Mouse (Mus musculus) CH12.LX (cell line): ENCODE results near the gene Col23a1. TPM values are rescaled to one million over a fixed set of nuclear protein-coding genes. Genes with fewer than 3 reads are reported as not detected.

Experiments
- DNase-seq: peaks from one replicate; pipeline ENCODE4 v3.0.0-alpha.2; 2013; ENCODE audit errors: extremely low read depth
- H3K27ac ChIP-seq: 2 replicates; pipeline ENCODE4 v1.5.1; 2012; ENCODE audit warnings: low read depth, mild to moderate bottlenecking, control low read depth, moderate library complexity; ENCODE audit not compliant: insufficient read depth
- H3K27me3 ChIP-seq: replicated peaks from 2 replicates; pipeline ENCODE3; 2012; ENCODE audit warnings: inconsistent platforms
- H3K36me3 ChIP-seq, 2 experiments: replicated peaks in 1 of 2; 2 replicates each; pipeline versions ENCODE3 to v1.6.1; 2012; ENCODE audit warnings: inconsistent platforms in 1 of 2, low read length in 1 of 2, mild to moderate bottlenecking in 1 of 2, mixed read lengths in 1 of 2, moderate library complexity in 1 of 2; ENCODE audit not compliant: control insufficient read depth in 1 of 2, insufficient read depth in 1 of 2
- H3K4me1 ChIP-seq, 2 experiments: 2 replicates each; pipeline ENCODE4 v1.6.1; 2012; ENCODE audit warnings: inconsistent platforms in 1 of 2, moderate library complexity in 1 of 2; ENCODE audit not compliant: insufficient read depth in 2 of 2, control insufficient read depth in 1 of 2
- H3K4me2 ChIP-seq: 2 replicates; pipeline ENCODE4 v1.6.1; 2012; ENCODE audit warnings: low read depth, mild to moderate bottlenecking, control low read depth; ENCODE audit not compliant: poor library complexity, insufficient read depth, severe bottlenecking
- H3K4me3 ChIP-seq, 3 experiments: fragments of 150-350 bp in 1 of 3; sonication (generic) in 1 of 3; replicated peaks in 1 of 3; 2 replicates each; pipeline versions ENCODE3 to v1.5.1; 2011 to 2012; ENCODE audit warnings: low read depth in 2 of 3, low read length in 2 of 3, mild to moderate bottlenecking in 2 of 3, moderate library complexity in 2 of 3, control low read depth in 1 of 3, improper control_type of control experiment in 1 of 3, inconsistent platforms in 1 of 3, mixed read lengths in 1 of 3; ENCODE audit not compliant: poor library complexity in 1 of 3
- H3K79me2 ChIP-seq: replicated peaks from 2 replicates; pipeline ENCODE4 v1.6.1; 2012; ENCODE audit warnings: mild to moderate bottlenecking, moderate library complexity; ENCODE audit not compliant: control insufficient read depth, poor library complexity, insufficient read depth, severe bottlenecking; ENCODE audit errors: extremely low read depth
- H3K9ac ChIP-seq: 2 replicates; pipeline ENCODE4 v1.6.1; 2012; ENCODE audit warnings: low read depth, mild to moderate bottlenecking, control low read depth, moderate library complexity; ENCODE audit not compliant: insufficient read depth
- H3K9me3 ChIP-seq: replicated peaks from 2 replicates; pipeline ENCODE3; 2012; ENCODE audit warnings: low read length, inconsistent platforms, mixed read lengths
- CHD1 ChIP-seq: IDR thresholded peaks from 2 replicates; pipeline ENCODE4 v1.6.1; 2012; ENCODE audit warnings: low read depth, low read length, improper control_type of control experiment, inconsistent platforms
- CHD2 ChIP-seq: IDR thresholded peaks from 2 replicates; pipeline ENCODE4 v1.6.1; 2011; ENCODE audit warnings: low read length, improper control_type of control experiment
- CTCF ChIP-seq, 2 experiments: IDR thresholded peaks in 1 of 2; conservative IDR thresholded peaks in 1 of 2; 2 replicates each; pipeline ENCODE4 v1.5.1; 2011 to 2012; ENCODE audit warnings: low read depth in 2 of 2, low read length in 2 of 2, improper control_type of control experiment in 1 of 2, inconsistent platforms in 1 of 2, mild to moderate bottlenecking in 1 of 2, moderate library complexity in 1 of 2
- E2F4 ChIP-seq: IDR thresholded peaks from 2 replicates; pipeline ENCODE4 v1.6.1; 2011; ENCODE audit warnings: low read depth, low read length, improper control_type of control experiment; ENCODE audit not compliant: insufficient replicate concordance
- ETS1 ChIP-seq: conservative IDR thresholded peaks from 2 replicates; pipeline ENCODE4 v1.6.1; 2012; ENCODE audit warnings: low read depth, mild to moderate bottlenecking, inconsistent platforms, low read length, improper control_type of control experiment, moderate library complexity
- GABPA ChIP-seq: IDR thresholded peaks from 2 replicates; pipeline ENCODE4 v1.6.1; 2012; ENCODE audit warnings: low read depth, low read length, improper control_type of control experiment, inconsistent platforms; ENCODE audit not compliant: insufficient replicate concordance
- IRF4 ChIP-seq: IDR thresholded peaks from 2 replicates; pipeline ENCODE4 v1.6.1; 2014; ENCODE audit warnings: low read depth, mild to moderate bottlenecking, inconsistent platforms, low read length, improper control_type of control experiment
- JUN ChIP-seq: IDR thresholded peaks from 2 replicates; pipeline ENCODE4 v1.6.1; 2011; ENCODE audit warnings: low read depth, mild to moderate bottlenecking, low read length, improper control_type of control experiment, moderate library complexity; ENCODE audit not compliant: insufficient read depth
- JUND ChIP-seq: conservative IDR thresholded peaks from 2 replicates; pipeline ENCODE4 v1.6.1; 2011; ENCODE audit warnings: low read depth, low read length, improper control_type of control experiment
- MAX ChIP-seq: IDR thresholded peaks from 2 replicates; pipeline ENCODE4 v1.6.1; 2011; ENCODE audit warnings: low read length, improper control_type of control experiment
- MAZ ChIP-seq: IDR thresholded peaks from 2 replicates; pipeline ENCODE4 v1.6.1; 2012; ENCODE audit warnings: low read depth, mild to moderate bottlenecking, inconsistent platforms, low read length, improper control_type of control experiment, moderate library complexity
- MXI1 ChIP-seq: IDR thresholded peaks from 2 replicates; pipeline ENCODE4 v1.6.1; 2011; ENCODE audit warnings: mild to moderate bottlenecking, low read depth, low read length, improper control_type of control experiment
- NRF1 ChIP-seq: IDR thresholded peaks from 2 replicates; pipeline ENCODE4 v1.6.1; 2014; ENCODE audit warnings: low read depth, mild to moderate bottlenecking, inconsistent platforms, low read length, improper control_type of control experiment, moderate library complexity
- PAX5 ChIP-seq: IDR thresholded peaks from 2 replicates; pipeline ENCODE4 v1.6.1; 2012; ENCODE audit warnings: low read length, inconsistent platforms, mixed read lengths
- POLR2A ChIP-seq: IDR thresholded peaks from 2 replicates; pipeline ENCODE4 v1.6.1; 2011; ENCODE audit warnings: low read depth, mild to moderate bottlenecking, improper control_type of control experiment, low read length
- RAD21 ChIP-seq: IDR thresholded peaks from 2 replicates; pipeline ENCODE4 v1.6.1; 2011; ENCODE audit warnings: low read depth, mild to moderate bottlenecking, low read length, improper control_type of control experiment, moderate library complexity
- RCOR1 ChIP-seq: conservative IDR thresholded peaks from 2 replicates; pipeline ENCODE4 v1.6.1; 2012; ENCODE audit warnings: low read depth, mild to moderate bottlenecking, inconsistent platforms, low read length, improper control_type of control experiment
- SMC3 ChIP-seq: IDR thresholded peaks from 2 replicates; pipeline ENCODE4 v1.6.1; 2011; ENCODE audit warnings: low read depth, low read length, improper control_type of control experiment
- TBP ChIP-seq: conservative IDR thresholded peaks from 2 replicates; pipeline ENCODE4 v1.6.1; 2011; ENCODE audit warnings: low read depth, low read length, improper control_type of control experiment
- UBTF ChIP-seq: IDR thresholded peaks from 2 replicates; pipeline ENCODE4 v1.6.1; 2012; ENCODE audit warnings: low read depth, mild to moderate bottlenecking, inconsistent platforms, low read length, improper control_type of control experiment, moderate library complexity
- USF1 ChIP-seq: IDR thresholded peaks from 2 replicates; pipeline ENCODE4 v1.6.1; 2014; ENCODE audit warnings: low read depth, mild to moderate bottlenecking, inconsistent platforms, low read length, improper control_type of control experiment
- USF2 ChIP-seq: conservative IDR thresholded peaks from 2 replicates; pipeline ENCODE4 v1.6.1; 2011; ENCODE audit warnings: low read depth, low read length, improper control_type of control experiment
- ZC3H11A ChIP-seq: IDR thresholded peaks from 2 replicates; pipeline ENCODE4 v1.6.1; 2012; ENCODE audit warnings: low read depth, mild to moderate bottlenecking, inconsistent platforms, low read length, improper control_type of control experiment
- ZMIZ1 ChIP-seq: IDR thresholded peaks from 2 replicates; pipeline ENCODE4 v1.6.1; 2012; ENCODE audit warnings: low read depth, mild to moderate bottlenecking, inconsistent platforms, low read length, improper control_type of control experiment
- dilution Hi-C: fragments of 300-500 bp; cut with MboI; formaldehyde crosslinking; loops from 2 replicates; pipeline ENCODE4 v1.14.3; 2020; ENCODE audit warnings: low sequenced_read_pairs; ENCODE audit not compliant: extremely low pct_unique_long_range_greater_than_20kb, extremely low pct_ligation_motif_present
- in situ Hi-C: fragments of 300-500 bp; cut with MboI; formaldehyde crosslinking; loops from 3 replicates; pipeline ENCODE4 v1.14.3; 2019; ENCODE audit warnings: low sequenced_read_pairs, low pct_ligation_motif_present, low pct_unique_long_range_greater_than_20kb, mixed read lengths
- polyA plus RNA-seq: library from polyadenylated mRNA; unstranded; fragments of >175 nt; gene quantifications from 2 replicates; pipeline ENCODE4 v1.2.1, GENCODE M21; 2012; ENCODE audit warnings: low read depth; ENCODE audit not compliant: insufficient read length
- total RNA-seq, 2 experiments: library from RNA; depleted of rRNA; stranded (reverse); fragments of 300-350 nt in 1 of 2; fragments of >200 nt in 1 of 2; gene quantifications; 2 replicates each; pipeline ENCODE4 v1.2.3; 2012 to 2014

Gene Col23a1
- total and polyA plus RNA-seq, 3 experiments: 0.04 to 0.20 (median 0.08) TPM

DNA sequence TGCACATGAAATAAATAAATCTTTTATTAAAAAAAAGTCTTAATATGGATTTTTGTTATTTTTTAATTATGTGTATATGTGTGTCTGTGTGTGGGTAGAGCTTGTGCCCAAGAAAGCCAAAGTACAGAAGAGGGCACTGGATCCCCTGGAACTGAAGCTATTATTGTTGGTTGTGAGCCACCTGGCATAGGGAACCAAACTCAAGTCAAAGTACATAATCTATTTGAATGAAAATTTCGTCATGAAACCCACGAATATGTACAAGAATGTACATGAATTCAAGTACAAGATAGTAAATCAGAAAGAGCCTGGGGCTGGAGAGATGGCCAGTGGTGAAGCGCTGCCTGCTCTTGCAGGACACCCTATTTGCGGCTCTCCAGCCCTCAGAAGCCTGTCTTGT is 158.5 kb downstream of the Col23a1 start:
- Histone ChIP-seq H3K4me3 (no peak overlapping the region), H3K9ac (no peak overlapping the region), H3K27ac (no peak overlapping the region), H3K4me1 (no peaks in the 10 kb centered on the region), H3K9me3 (no peaks in the 10 kb centered on the region), H3K27me3 (peaks cover 77% of the 10 kb centered on the region), H3K79me2 (no peaks in the 10 kb centered on the region), H3K36me3 (no peaks in the 10 kb centered on the region), H3K4me2 (no peak overlapping the region)
- in situ Hi-C loops (no loop called here), dilution Hi-C loops (no loop called here)
- DNase-seq: no peak
- no peak for TF ChIP-seq JUND
- TF ChIP-seq USF1: no peak
- no peak for TF ChIP-seq JUN
- no peak for TF ChIP-seq CHD2
- no peak for TF ChIP-seq PAX5
- no peak for TF ChIP-seq TBP
- no peak for TF ChIP-seq IRF4
- no peak for TF ChIP-seq CHD1
- no peak for TF ChIP-seq MAX
- no peak for TF ChIP-seq USF2
- TF ChIP-seq ZC3H11A: no peak
- no peak for TF ChIP-seq RAD21

DNA sequence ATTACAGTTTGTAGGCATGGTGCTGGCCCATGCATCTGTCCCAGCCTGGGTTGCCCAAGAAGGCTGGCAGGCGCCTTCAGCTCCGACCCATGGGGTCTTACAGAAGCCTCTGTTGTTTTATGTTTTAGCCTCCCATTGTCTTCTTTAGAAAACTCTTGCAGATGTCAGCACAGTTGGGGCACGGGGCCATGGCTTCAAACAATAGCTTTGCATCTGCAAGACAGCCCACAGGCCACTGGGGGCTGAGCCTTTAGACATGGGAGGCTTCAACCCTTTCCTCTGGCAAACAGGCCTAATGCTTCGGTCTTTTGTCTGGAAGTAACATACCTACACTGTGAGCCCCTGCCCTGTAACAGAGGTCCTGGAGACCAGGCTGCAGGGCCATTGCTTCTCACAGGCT is 159.0 kb downstream of the Col23a1 start:
- Histone ChIP-seq H3K9ac (no peak overlapping the region), H3K9me3 (no peaks in the 10 kb centered on the region), H3K4me1 (no peaks in the 10 kb centered on the region), H3K4me2 (no peak overlapping the region), H3K79me2 (no peaks in the 10 kb centered on the region), H3K27me3 (peaks cover 78% of the 10 kb centered on the region), H3K36me3 (no peaks in the 10 kb centered on the region), H3K27ac (no peak overlapping the region), H3K4me3 (no peak overlapping the region)
- in situ Hi-C loops: no loop called here
- no peak for DNase-seq
- TF ChIP-seq USF2 (no peak), ZMIZ1 (no peak), ETS1 (no peak), NRF1 (no peak), RCOR1 (no peak), MXI1 (no peak), E2F4 (no peak), SMC3 (no peak), IRF4 (no peak), RAD21 (no peak), CTCF (conservative IDR thresholded peaks at IDR 0.05 in 1 of 2, IDR thresholded peaks at IDR 0.05 in 1 of 2; ENCODE audit: low read depth in 2 of 2, low read length in 2 of 2) (no peak), UBTF (no peak), CHD1 (no peak), JUN (no peak), POLR2A (no peak), MAZ (no peak), GABPA (no peak)
- dilution Hi-C loops: no loop called here
